Mouse (Mus musculus) cortical plate, adult 2 months (tissue): ENCODE data around the gene AA986860.

Source experiments
- CTCF ChIP-seq: fragments of 200-500 bp; IDR thresholded peaks from 2 replicates; pipeline ENCODE4 v1.5.1; 2011; ENCODE audit warnings: mild to moderate bottlenecking, control low read depth, low read length; ENCODE audit not compliant: insufficient read depth; ENCODE audit errors: extremely low read depth
- POLR2A ChIP-seq: fragments of 200-500 bp; IDR thresholded peaks from 2 replicates; pipeline ENCODE4 v1.6.1; 2011; ENCODE audit warnings: mild to moderate bottlenecking, low read length, control low read depth; ENCODE audit not compliant: insufficient read depth; ENCODE audit errors: extremely low read depth

DNA sequence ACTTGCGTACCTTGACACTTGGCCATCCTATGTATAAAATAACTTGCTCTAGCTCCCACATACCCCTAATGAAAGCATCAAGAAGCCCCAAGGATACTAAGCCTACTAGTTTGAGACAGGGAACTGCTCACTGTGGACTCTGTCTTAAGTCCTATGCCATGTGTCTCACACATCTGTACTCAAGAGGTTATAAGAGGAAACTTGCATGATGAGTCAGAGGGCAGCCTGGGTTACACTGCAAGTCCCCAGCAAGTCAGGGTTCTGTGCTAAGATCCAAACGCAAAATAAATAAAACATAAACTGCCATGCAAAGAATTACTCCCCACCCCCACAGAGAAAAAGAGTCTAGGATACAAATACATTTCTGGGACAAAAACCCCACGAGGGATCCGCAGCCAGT lies 17.7 kb upstream of the AA986860 start:
- TF ChIP-seq CTCF (no peak), POLR2A (no peak)
